ENCODE assay signal across 8 mouse cellular contexts in genomic region chr3:149117018-149117683, GRCm38 (mm10).
A peak's percentile ranks its signal among the peaks of the same experiment; 100 is the strongest.
DNase-seq lines count a peak whose midpoint lies in the region; ATAC-seq lines count a peak whose summit lies in the region.

No protein-coding gene starts in this region.

- no peak for DNase-seq in limb, embryonic 10.5 days (ENCODE audit: low spot score)
- peak; percentile 78 for DNase-seq in fibroblast of lung, adult 2 months (ENCODE audit: low read depth)
- DNase-seq in kidney, adult 8-10 months: peak; percentile 60 to 78
- DNase-seq in ovary, postnatal 36 days (ENCODE audit: low spot score): peak; percentile 5
- no peak for DNase-seq in frontal cortex, adult 2 months (ENCODE audit: extremely low spot score in 1 of 2, low spot score in 1 of 2)
- DNase-seq in frontal cortex, postnatal 25 days (ENCODE audit: low spot score in 2 of 2): no peak
- DNase-seq in retina, postnatal 1 day: no peak

- no peaks in the 10 kb centered on the region for H3K9me3 ChIP-seq in limb, embryonic 13.5 days
- no peaks in the 10 kb centered on the region for H3K9me3 ChIP-seq in limb, embryonic 10.5 days (replicated peaks)

- peak; percentile 66; the same call in 1 of the 2 replicates for ATAC-seq in limb, embryonic 13.5 days (ENCODE audit: low FRiP score, low read depth)

- no peak overlapping the region for H3K9ac ChIP-seq in limb, embryonic 13.5 days

- 35% methylated on average over 6 of the region's 6 CpGs for WGBS in limb, embryonic 13.5 days
- WGBS in limb, embryonic 10.5 days: 76% methylated on average over 6 of the region's 6 CpGs

- H3K27ac ChIP-seq in limb, embryonic 13.5 days: peak overlapping the region; percentile 6; the same call in 1 of the 2 replicates
- no peak overlapping the region for H3K27ac ChIP-seq in limb, embryonic 10.5 days

- H3K4me3 ChIP-seq in limb, embryonic 13.5 days: no peak overlapping the region
- H3K4me3 ChIP-seq in limb, embryonic 10.5 days: no peak overlapping the region

- H3K4me2 ChIP-seq in limb, embryonic 13.5 days (replicated peaks): no peak overlapping the region

- peaks cover 31% of the 10 kb centered on the region for H3K4me1 ChIP-seq in limb, embryonic 13.5 days
- H3K4me1 ChIP-seq in limb, embryonic 10.5 days: peaks cover 17% of the 10 kb centered on the region

- H3K27me3 ChIP-seq in limb, embryonic 13.5 days: no peaks in the 10 kb centered on the region
- H3K27me3 ChIP-seq in limb, embryonic 10.5 days (ENCODE audit: low read depth, poor library complexity, severe bottlenecking): no peaks in the 10 kb centered on the region

- H3K36me3 ChIP-seq in limb, embryonic 13.5 days: no peaks in the 10 kb centered on the region
- H3K36me3 ChIP-seq in limb, embryonic 10.5 days: no peaks in the 10 kb centered on the region

Comparison
In these comparisons a context has a peak if more than half of its experiments do, and no peak if none do; other contexts are left out.
1. DNase-seq: peak in fibroblast of lung, adult 2 months (single experiment), kidney, adult 8-10 months (2 of 2) and ovary, postnatal 36 days (single experiment); none in limb, embryonic 10.5 days (single experiment), frontal cortex, adult 2 months (0 of 2), frontal cortex, postnatal 25 days (0 of 2) and retina, postnatal 1 day (single experiment).